Mouse (Mus musculus): ENCODE results near the gene Padi3. TPM values are rescaled to one million over a fixed set of nuclear protein-coding genes. Genes with fewer than 3 reads are reported as not detected.

The Padi3 gene
- polyA plus RNA-seq, 1 experiment = 3.4 TPM

DNA sequence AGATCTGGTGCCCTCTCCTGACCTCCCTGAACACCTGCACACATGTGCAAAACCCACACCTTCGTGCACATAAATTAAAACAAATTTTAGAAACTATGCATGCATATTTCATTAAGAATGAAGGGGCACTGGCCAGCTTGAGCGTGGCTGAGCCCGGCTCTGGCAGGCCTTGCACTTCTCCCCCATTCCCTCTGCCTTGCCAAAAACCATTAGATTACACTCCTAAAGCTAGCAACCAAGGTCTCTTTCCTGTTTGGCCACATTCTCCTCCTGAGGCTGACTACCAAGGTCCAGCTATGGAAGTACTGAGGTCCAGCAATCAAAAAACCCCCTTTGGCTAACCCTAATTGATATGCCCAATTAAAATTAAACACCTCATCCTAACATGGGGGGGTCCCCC, 13.7 kb downstream of the Padi3 start:
- TF ChIP-seq GATA1 (IDR thresholded peaks at IDR 0.05; ENCODE audit: low read length) = no peak

DNA sequence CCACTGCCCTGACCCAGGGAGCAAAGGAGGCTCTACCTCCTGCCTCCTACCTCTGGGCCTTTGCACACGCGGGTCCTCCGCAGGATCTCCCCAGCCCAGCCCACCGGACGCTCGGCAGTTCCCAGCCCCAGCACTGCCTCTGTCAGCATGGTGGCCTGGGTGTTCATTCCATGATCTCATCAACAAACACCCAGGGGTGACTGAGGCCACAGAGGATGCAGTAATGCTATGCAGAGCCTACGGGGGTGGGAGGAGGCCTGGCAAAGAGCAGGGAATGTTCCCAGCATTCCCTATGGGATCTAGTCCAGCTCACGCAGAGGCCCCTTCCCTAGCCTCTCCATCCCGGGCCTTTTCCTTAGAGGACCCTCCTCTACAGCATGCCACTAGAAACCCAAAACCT, 15.8 kb downstream of the Padi3 start:
- TF ChIP-seq GATA1 (IDR thresholded peaks at IDR 0.05; ENCODE audit: low read length) = no peak

DNA sequence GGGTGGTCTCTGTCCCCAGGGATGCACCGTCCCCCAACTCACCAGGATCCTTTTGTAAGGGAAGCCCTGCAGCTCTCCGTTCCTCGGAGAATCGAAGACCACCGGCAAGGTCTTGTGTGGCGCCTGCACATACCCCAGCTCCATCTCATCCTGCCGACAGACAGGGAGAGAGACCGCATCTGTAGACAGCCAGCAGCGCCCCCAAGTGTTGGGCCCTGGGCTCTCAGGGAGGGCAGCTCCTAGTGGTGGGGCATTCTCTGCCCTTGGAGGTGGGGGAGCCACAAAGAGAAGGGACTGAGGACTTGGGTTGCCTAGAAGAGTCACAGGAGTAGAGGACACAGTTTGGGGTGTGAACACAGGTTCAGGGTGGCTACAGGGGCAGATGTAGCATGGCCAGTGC, 16.7 kb downstream of the Padi3 start:
- no peak for TF ChIP-seq GATA1 (IDR thresholded peaks at IDR 0.05; ENCODE audit: low read length)

DNA sequence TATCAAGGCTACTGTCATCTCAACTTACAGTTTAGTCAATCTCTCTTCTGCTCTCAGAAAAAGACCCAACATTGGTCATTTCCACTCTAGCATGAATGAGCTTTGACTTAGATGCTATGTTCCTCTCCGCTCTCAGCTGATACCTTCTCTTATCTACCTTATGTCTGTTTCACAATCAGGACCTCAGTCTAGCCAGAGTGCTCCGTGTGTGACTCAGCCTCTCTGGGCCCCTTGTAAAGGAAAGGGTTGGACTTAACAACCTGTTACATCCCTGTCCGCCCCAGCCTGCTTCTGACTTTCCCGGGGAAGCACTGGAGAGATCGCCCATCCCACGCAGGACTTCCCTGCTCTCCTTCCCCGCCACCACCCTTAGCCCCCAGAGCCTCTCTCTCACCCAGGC, 17.9 kb downstream of the Padi3 start:
- TF ChIP-seq GATA1 (IDR thresholded peaks at IDR 0.05; ENCODE audit: low read length) = no peak

DNA sequence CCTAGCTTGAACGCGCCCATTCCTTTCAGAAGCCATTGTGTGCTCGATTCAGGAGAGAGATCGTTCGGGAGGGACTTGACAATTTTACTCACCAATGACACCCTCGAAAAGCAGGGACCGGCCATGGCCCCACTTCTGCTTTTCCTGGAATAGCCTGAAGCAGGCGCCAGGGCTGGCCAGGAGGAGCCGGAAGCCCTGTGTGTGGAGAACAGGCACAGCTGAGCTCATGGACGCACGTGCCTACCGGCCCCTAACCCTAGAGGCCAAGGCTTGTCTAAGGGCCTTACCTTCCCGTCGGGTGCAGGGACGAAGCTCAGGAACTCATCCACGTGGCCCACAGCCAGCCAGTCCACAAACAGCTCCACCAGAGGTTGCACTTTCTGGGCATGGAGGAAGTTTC, 19.4 kb downstream of the Padi3 start:
- no peak for TF ChIP-seq GATA1 (IDR thresholded peaks at IDR 0.05; ENCODE audit: low read length)

DNA sequence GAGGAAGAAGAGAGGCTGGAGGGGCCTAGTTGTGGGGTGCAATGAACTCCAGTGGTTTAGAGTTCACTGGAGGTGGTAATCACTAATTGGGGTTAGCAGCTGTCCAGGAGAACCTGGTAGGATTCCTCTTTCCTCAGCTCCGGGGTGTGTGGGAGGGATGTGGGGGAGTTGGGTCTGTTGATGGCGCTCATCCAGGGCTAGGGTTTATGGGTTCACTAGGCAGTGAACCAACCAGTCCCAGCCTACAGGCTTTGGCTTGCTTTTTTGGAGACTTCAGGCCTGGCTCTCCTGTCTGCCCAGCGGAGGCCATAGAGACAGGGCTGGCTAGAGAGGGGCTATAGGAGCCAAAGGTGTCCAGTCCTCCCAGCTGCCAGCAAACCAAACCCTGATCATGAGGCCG, 20.5 kb downstream of the Padi3 start:
- TF ChIP-seq GATA1 (IDR thresholded peaks at IDR 0.05; ENCODE audit: low read length) = no peak

DNA sequence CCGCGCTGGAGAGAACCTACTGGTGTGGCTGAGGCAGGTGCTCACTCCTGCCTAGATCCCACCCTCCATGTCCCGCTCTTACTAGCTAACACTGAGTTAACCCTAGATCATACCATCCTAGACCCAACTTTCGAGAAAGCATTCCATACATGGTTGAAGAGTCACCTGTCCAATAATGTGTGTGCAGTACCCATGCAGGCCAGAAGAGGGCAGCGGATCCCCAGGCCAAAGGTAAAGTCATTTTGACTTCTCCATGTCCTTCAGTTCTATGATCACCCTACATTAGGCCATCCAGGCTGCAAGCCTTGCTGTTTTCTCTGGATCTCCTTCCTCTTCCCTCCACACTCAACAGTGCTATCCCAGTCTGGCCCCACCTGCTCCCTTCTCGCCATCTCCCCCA, 21.5 kb downstream of the Padi3 start:
- TF ChIP-seq GATA1 (IDR thresholded peaks at IDR 0.05; ENCODE audit: low read length) = no peak

DNA sequence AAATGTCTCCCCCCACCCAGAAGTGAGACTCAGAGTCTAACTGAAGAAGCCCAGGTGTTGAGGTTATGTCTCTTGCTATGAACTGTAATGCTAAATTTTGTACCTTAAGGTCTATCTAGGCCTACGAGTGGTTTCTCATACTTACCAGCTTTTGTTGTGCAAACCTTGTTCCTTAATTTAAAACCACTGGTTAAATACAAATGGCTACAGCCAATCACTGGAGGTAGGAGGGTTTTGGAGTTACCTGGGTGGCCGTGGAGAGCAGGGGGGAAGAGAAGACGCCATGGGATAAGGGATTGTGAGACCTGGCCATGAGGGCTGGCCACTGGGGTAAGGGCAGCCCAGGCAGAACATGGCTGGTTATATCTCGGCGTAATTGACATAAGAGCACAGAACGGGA, 22.2 kb downstream of the Padi3 start:
- TF ChIP-seq GATA1 (IDR thresholded peaks at IDR 0.05; ENCODE audit: low read length) = no peak

DNA sequence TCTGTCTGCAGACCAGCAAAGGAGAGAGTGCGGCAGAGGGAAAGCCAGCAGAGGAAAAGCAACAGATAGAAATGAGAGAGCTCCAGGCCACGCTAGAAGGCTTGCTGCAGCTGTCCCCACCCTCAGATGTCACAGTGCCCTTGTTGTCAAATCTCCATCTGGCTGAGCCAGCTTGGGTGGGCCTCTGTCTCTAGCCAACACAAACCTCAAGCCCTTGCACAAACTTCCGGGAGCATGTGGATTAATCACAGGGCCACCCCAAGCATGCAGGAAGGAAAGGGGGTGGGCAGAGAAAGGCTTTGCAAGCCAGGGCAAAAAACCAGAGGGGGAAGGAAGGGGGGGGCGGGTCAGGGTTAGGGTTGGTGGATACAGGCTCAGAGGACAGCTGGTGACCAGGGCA, 23.0 kb downstream of the Padi3 start:
- no peak for TF ChIP-seq GATA1 (IDR thresholded peaks at IDR 0.05; ENCODE audit: low read length)

DNA sequence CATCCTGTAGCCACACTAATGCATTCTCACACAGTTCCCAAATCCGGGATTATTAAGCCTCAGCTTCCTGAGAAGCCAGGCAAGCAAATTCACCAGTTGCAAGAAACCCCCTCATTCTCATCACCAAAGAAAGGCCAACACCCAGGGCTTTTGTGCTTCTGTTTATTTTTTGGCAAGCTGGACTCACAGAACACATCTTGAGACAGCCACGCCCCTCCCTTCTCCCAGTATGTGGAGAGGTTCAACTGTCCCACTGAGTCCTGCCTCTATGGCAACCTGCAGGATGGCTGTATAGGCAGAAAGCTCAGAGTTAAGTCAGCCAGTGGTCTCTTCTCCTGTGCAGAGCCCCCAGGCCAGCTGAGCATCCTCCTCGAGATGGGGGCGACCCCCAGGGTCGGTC, 25.2 kb downstream of the Padi3 start:
- no peak for TF ChIP-seq GATA1 (IDR thresholded peaks at IDR 0.05; ENCODE audit: low read length)

DNA sequence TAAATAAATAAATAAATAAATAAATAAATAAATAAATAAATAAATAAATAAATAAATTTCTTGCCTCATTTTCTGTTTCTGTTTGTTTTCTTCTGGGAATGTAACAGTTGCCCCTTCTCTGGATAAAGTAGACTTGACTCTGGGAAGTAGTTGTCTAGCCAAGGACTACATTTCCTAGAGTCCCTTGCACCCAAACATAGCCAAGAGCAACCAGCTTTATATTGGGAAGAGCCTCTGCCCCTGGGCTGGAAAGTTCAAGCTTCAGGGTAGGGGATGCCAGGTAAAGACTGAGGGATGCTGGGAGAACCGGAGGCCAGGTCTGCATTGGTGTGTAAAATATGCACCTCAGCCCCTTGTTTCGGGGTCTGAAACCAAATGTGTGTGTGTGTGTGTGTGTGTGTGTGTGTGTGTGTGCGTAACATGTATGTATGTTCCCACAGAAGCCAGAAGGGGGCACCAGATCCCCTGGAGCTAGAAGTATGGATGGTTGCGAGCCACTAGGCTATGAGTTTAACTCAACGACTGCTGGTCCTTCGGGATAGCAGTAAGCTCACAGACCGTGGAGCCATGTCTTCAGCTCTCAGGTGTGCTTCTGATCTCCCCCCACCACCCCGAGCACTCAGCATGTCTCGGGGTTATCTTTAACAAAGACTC, 26.0 kb downstream of the Padi3 start:
- TF ChIP-seq GATA1 (IDR thresholded peaks at IDR 0.05; ENCODE audit: low read length) = no peak

DNA sequence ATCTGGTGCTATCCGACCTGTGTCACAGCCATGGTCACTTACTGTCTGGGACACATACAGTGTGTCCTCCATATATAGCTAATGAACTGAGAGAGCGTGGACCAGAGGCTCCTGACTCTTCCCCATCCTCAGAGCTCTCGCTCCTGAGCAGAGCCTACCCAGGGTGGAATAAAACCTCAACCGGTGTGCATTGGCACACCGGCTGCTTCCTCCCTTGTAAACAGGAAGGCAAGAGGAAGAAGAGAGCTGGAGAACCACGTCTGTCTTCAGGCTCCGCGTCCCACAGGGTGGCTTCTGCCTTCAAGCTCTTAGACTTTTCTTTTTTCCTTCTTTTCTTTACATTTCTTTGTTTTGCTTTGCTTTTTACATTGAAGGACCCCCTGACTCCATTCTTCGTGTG, 27.6 kb downstream of the Padi3 start:
- no peak for TF ChIP-seq GATA1 (IDR thresholded peaks at IDR 0.05; ENCODE audit: low read length)

DNA sequence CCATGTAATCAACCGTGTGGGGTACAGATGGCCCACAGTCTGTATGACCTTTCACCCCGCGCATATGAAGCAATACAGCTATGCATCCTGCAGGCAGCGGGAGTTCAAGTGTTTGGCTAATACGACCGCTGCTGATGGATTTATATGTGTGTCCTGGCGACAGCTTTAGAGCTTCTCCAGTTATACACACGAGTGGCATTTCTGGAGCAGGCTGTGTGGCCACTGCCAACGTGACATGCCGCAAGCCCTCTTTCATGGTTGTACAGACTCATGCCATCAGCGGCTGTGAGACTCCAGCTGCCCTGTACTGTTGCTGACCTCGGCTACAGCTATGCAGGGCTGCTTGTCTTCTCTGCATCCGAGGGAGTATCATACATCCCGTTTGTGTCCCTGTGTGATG, 29.9 kb downstream of the Padi3 start:
- no peak for TF ChIP-seq GATA1 (IDR thresholded peaks at IDR 0.05; ENCODE audit: low read length)

DNA sequence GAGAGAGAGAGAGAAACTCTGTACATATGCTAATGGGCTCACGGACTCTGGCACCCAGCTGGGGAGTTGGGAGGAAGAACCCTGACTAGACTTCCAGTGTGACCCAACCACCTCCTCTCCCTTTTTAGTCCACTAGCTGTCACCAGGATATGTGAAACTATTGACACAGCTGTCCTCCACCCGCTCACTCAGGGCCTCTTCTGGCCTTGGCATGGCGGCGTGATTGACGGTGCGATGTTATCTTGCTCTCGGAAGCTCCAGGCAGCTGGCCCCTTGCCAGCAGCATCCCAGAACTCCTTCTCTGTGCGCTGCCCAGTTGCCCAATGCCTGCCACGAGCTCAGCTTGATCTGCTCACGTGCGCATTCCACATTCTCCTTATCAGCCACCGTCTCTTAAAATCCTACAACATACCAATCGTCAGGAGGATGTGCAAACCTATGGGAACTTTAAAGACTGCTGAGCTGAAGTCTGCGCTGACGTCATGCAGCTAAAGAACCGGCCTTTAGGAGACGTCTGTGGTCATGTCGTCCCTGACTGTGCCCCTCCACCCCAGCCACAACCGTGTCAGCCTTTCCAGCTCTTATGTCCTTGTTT, 30.5 kb downstream of the Padi3 start:
- TF ChIP-seq GATA1 (IDR thresholded peaks at IDR 0.05; ENCODE audit: low read length) = no peak

DNA sequence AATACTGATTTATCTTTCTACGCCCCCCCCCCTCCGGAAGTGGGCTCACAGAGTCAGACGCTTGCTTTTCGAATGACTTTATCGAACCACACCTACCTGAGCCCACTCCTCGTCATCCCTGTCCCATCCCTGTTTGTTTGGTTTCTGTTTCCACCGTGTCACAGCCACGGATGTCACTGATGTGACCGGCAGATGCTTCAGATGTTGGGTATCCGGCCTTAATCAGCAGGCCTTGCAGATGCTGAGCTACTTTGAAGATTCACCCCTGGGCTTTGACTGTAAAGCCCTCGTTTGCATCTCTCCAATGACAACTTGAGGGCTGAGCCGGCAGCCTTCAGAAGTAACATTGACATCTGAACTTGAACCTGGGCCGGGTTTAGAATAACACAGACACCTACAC, 33.8 kb downstream of the Padi3 start:
- TF ChIP-seq GATA1 (IDR thresholded peaks at IDR 0.05; ENCODE audit: low read length) = no peak

DNA sequence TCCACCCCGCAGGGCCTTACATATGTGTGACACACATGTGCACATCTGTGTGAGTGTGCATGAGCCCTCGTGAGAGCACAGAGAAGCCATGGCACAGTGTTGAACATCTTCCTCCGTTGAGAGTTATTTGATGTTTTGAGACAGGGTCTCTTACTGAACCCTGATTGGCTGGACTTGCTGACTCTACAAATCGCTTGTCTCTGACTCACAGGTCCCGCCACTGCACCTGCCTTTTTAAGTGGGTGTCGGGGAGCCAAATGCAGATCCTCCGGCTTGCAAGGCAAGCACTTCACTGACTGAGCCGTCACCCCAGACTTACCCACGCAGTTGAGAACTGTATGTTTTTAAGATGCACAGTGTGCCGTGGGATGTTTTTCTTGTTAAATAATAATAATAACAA, 34.6 kb downstream of the Padi3 start:
- no peak for TF ChIP-seq GATA1 (IDR thresholded peaks at IDR 0.05; ENCODE audit: low read length)

DNA sequence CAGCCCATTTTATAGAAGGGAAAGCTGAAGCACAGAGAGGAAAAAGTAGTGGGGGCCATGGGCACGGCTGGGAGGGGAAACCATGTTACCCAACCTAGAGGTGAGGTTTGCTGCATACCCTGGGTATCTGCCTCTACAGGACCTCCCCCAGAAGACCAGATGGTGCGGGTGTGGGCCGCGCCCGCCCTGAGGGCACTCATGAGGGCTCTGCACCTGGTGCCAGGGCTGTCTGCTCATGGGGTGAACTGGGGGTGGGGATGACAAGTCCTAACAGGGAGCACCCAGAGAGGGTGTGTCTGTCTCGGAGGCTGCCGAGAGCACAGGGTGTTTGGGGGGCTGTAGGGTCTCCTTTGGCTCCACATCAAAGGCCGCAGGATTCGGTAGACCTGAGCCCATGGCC, 35.6 kb downstream of the Padi3 start:
- no peak for TF ChIP-seq GATA1 (IDR thresholded peaks at IDR 0.05; ENCODE audit: low read length)

All from G1E-ER4 (cell line).